Mouse (Mus musculus): ENCODE measurements at regions not wholly inside any gene's neighbourhood (a gene's known extent, or its start where the extent isn't known, plus 50 kb on each side); places are given as distances from the start of the nearest gene placed in this dataset.

- ChIA-PET CTCF (no interaction called here), POLR2A (interaction anchor here in 1 of 4 experiments (0.7 to 1.2 kb wide), 3 partner anchors 9 to 50 kb away, joined by 3 to 5 read pairs (median 3); no protein-coding TSS in a partner anchor)
These were observed 192.7 kb upstream of the 4931429L15Rik start for GRCm38 (mm10) chr9:46512276-46513051.

GRCm38 (mm10) chr9:46511307-46511706 is 191.5 kb upstream of the 4931429L15Rik start:
- CTCF ChIA-PET, result interaction anchor here in 1 of 4 experiments (0.5 to 1.2 kb wide), 4 partner anchors 152 to 1175 kb away, joined by 3 to 5 read pairs (median 4); no protein-coding TSS in a partner anchor
- POLR2A ChIA-PET, result interaction anchor here in 1 of 4 experiments (1.8 kb wide), 1 partner anchor 13 kb away, joined by 5 read pairs; no protein-coding TSS in a partner anchor

GRCm38 (mm10) chr9:46509896-46510295 is 190.1 kb upstream of the 4931429L15Rik start:
- POLR2A ChIA-PET, result interaction anchor here in 3 of 4 experiments (0.5 to 1.8 kb wide), 4 partner anchors 11 to 1462 kb away, joined by 3 to 5 read pairs (median 4); no protein-coding TSS in a partner anchor
- CTCF ChIA-PET, result interaction anchor here in 1 of 4 experiments (0.7 kb wide), 1 partner anchor 1033 kb away, joined by 5 read pairs; no protein-coding TSS in a partner anchor

GRCm38 (mm10) chr9:46509458-46509857 is 189.7 kb upstream of the 4931429L15Rik start:
- ChIA-PET POLR2A (interaction anchor here in 1 of 4 experiments (0.5 to 0.6 kb wide), 2 partner anchors 120 to 1462 kb away, joined by 4 read pairs; no protein-coding TSS in a partner anchor), CTCF (interaction anchor here in 1 of 4 experiments (0.7 kb wide), 1 partner anchor 1033 kb away, joined by 5 read pairs; no protein-coding TSS in a partner anchor)

- ChIA-PET POLR2A (interaction anchor here in 1 of 4 experiments (1.4 kb wide), 1 partner anchor 16 kb away, joined by 3 read pairs; no protein-coding TSS in a partner anchor), CTCF (no interaction called here)
These were observed 187.2 kb upstream of the 4931429L15Rik start for GRCm38 (mm10) chr9:46507036-46507435.

GRCm38 (mm10) chr9:46504536-46504935 is 184.8 kb upstream of the 4931429L15Rik start:
- POLR2A ChIA-PET, result interaction anchor here in 2 of 4 experiments (0.7 to 0.9 kb wide), 2 partner anchors 28 to 174 kb away, joined by 3 to 6 read pairs; no protein-coding TSS in a partner anchor

GRCm38 (mm10) chr9:46504133-46504416 is 184.3 kb upstream of the 4931429L15Rik start:
- ChIA-PET POLR2A (interaction anchor here in 1 of 4 experiments (0.7 kb wide), 1 partner anchor 28 kb away, joined by 6 read pairs; no protein-coding TSS in a partner anchor), CTCF (no interaction called here)

More at GRCm38 (mm10) chr9:46504536-46504935, 184.8 kb upstream of the 4931429L15Rik start:
- CTCF ChIA-PET, result interaction anchor here in 2 of 4 experiments (0.6 to 1.4 kb wide), 3 partner anchors 111 to 1976 kb away, joined by 3 to 7 read pairs (median 3); partner anchors contain the start of gene Rexo2 (in 1 of the 2)

GRCm38 (mm10) chr9:46503321-46504132 is 183.7 kb upstream of the 4931429L15Rik start:
- ChIA-PET CTCF (interaction anchor here in 2 of 4 experiments (0.7 kb wide), 2 partner anchors 15 to 560 kb away, joined by 3 to 5 read pairs; no protein-coding TSS in a partner anchor), POLR2A (interaction anchor here in 2 of 4 experiments (0.7 to 1.4 kb wide), 5 partner anchors 9 to 123 kb away, joined by 3 to 6 read pairs (median 4); no protein-coding TSS in a partner anchor)

- ChIA-PET CTCF (no interaction called here), POLR2A (interaction anchor here in 3 of 4 experiments (0.6 to 1.5 kb wide), 5 partner anchors 8 to 84 kb away, joined by 3 to 6 read pairs (median 5); no protein-coding TSS in a partner anchor)
These were observed 179.6 kb upstream of the 4931429L15Rik start for GRCm38 (mm10) chr9:46499426-46499825.

- POLR2A ChIA-PET, result interaction anchor here in 3 of 4 experiments (0.5 to 1.5 kb wide), 7 partner anchors 8 to 83 kb away, joined by 3 to 6 read pairs (median 4); no protein-coding TSS in a partner anchor
- CTCF ChIA-PET, result no interaction called here
These were observed 179.1 kb upstream of the 4931429L15Rik start for GRCm38 (mm10) chr9:46498861-46499260.

GRCm38 (mm10) chr9:46495276-46495675 is 175.5 kb upstream of the 4931429L15Rik start:
- POLR2A ChIA-PET, result no interaction called here
- CTCF ChIA-PET, result interaction anchor here in 1 of 4 experiments (0.6 kb wide), 1 partner anchor 528 kb away, joined by 3 read pairs; no protein-coding TSS in a partner anchor

GRCm38 (mm10) chr9:46482859-46483443 is 163.2 kb upstream of the 4931429L15Rik start:
- ChIA-PET POLR2A (interaction anchor here in 1 of 4 experiments (1.2 kb wide), 1 partner anchor 93 kb away, joined by 4 read pairs; no protein-coding TSS in a partner anchor), CTCF (interaction anchor here (0.7 to 2.2 kb wide), 4 partner anchors 90 to 481 kb away, joined by 3 to 11 read pairs (median 4); no protein-coding TSS in a partner anchor)

GRCm38 (mm10) chr9:46482034-46482858 is 162.5 kb upstream of the 4931429L15Rik start:
- ChIA-PET POLR2A (interaction anchor here in 2 of 4 experiments (0.9 to 1.2 kb wide), 2 partner anchors 13 to 92 kb away, joined by 4 read pairs; no protein-coding TSS in a partner anchor), CTCF (interaction anchor here in 3 of 4 experiments (0.7 to 2.2 kb wide), 3 partner anchors 89 to 480 kb away, joined by 3 to 11 read pairs (median 6); no protein-coding TSS in a partner anchor)

- CTCF ChIA-PET, result no interaction called here
These were observed 161.7 kb upstream of the 4931429L15Rik start for GRCm38 (mm10) chr9:46481491-46481890.

GRCm38 (mm10) chr9:46480080-46480690 is 160.4 kb upstream of the 4931429L15Rik start:
- CTCF ChIA-PET, result interaction anchor here in 1 of 4 experiments (0.6 kb wide), 2 partner anchors 104 to 397 kb away, joined by 3 read pairs; no protein-coding TSS in a partner anchor
- POLR2A ChIA-PET, result interaction anchor here in 1 of 4 experiments (1.0 kb wide), 1 partner anchor 19 kb away, joined by 3 read pairs; no protein-coding TSS in a partner anchor

More at GRCm38 (mm10) chr9:46481491-46481890, 161.7 kb upstream of the 4931429L15Rik start:
- POLR2A ChIA-PET, result interaction anchor here in 2 of 4 experiments (0.9 to 1.2 kb wide), 2 partner anchors 12 to 91 kb away, joined by 4 read pairs; no protein-coding TSS in a partner anchor

GRCm38 (mm10) chr9:46478611-46479010 is 158.8 kb upstream of the 4931429L15Rik start:
- ChIA-PET POLR2A (interaction anchor here in 1 of 4 experiments (0.7 kb wide), 1 partner anchor 15 kb away, joined by 3 read pairs; no protein-coding TSS in a partner anchor), CTCF (no interaction called here)
